Mouse (Mus musculus) embryonic facial prominence, embryonic 13.5 days (tissue): ENCODE results near the gene Ggt6. TPM values are rescaled to one million over a fixed set of nuclear protein-coding genes. Genes with fewer than 3 reads are reported as not detected.

Experiments
- ATAC-seq: fragments of 200-750 bp; cut with Nextera tagmentation; 2 replicates; pipeline ENCODE4 v1.8.0; 2017; ENCODE audit warnings: low read depth; ENCODE audit not compliant: insufficient number of reproducible peaks, insufficient read depth, low FRiP score, low TSS enrichment
- H3K27ac ChIP-seq: fragments of 300-500 bp; sonication (generic); 2 replicates; pipeline ENCODE4 v1.5.1; 2015; ENCODE audit warnings: moderate library complexity, mild to moderate bottlenecking, inconsistent platforms
- H3K27me3 ChIP-seq: fragments of 300-500 bp; sonication (generic); 2 replicates; pipeline ENCODE4 v1.6.1; 2015; ENCODE audit warnings: mild to moderate bottlenecking, inconsistent platforms
- H3K36me3 ChIP-seq: fragments of 300-500 bp; sonication (generic); 2 replicates; pipeline ENCODE4 v1.6.1; 2015; ENCODE audit warnings: mild to moderate bottlenecking, inconsistent platforms
- H3K4me1 ChIP-seq: fragments of 300-500 bp; sonication (generic); 2 replicates; pipeline ENCODE4 v1.6.1; 2015; ENCODE audit warnings: inconsistent platforms
- H3K4me2 ChIP-seq: fragments of 300-500 bp; sonication (generic); 2 replicates; pipeline ENCODE4 v1.6.1; 2015; ENCODE audit warnings: moderate library complexity, mild to moderate bottlenecking, inconsistent platforms
- H3K4me3 ChIP-seq: fragments of 300-500 bp; sonication (generic); 2 replicates; pipeline ENCODE4 v1.5.1; 2015; ENCODE audit warnings: mild to moderate bottlenecking, inconsistent platforms
- H3K9ac ChIP-seq: fragments of 300-500 bp; sonication (generic); 2 replicates; pipeline ENCODE4 v1.6.1; 2015; ENCODE audit warnings: mild to moderate bottlenecking, inconsistent platforms
- H3K9me3 ChIP-seq: fragments of 300-500 bp; sonication (generic); 2 replicates; pipeline ENCODE4 v1.6.1; 2016; ENCODE audit warnings: inconsistent platforms
- WGBS: fragments of 180-500 bp; shearing (Covaris S2); methylation state at CpG from one replicate; pipeline ENCODE4 v1.1.7; 2015; ENCODE audit warnings: mixed read lengths; 5-methylcytosine and 5-hydroxymethylcytosine counted together
- polyA plus RNA-seq: library from polyadenylated mRNA; unstranded; fragments of >200 nt; fragmentation: Nextera tagmentation; extraction: Ambion mirVana; gene quantifications from 2 replicates; pipeline ENCODE4 v1.2.1, GENCODE M21; 2015

Ggt6 gene
- polyA plus RNA-seq, 1 experiment from 2014 or later: 1.3 TPM

DNA sequence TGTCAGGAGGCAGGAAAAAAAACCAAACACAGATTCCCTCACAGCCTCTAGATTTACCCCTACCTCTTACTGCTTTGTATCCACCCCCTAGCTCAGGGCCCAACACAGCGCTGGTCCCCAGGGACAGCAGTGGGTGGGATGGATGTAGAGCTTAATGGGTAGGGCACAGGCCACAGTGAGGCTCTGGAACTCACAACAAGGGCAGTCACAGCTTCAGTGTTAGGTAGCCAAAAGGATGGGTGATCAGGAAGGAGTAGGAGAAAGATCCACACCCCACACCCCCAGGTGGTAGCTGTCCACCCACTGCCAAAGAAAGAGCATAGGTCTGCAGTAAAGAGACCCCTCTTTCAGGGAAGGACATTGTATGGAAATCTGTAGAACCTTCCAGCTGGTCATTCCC, 42.3 kb downstream of the Ggt6 start:
- H3K27ac ChIP-seq: peak overlapping the region; percentile 74; the same call in 1 of the 2 replicates
- no peak for ATAC-seq
- 81% methylated on average over 1 of the region's 1 CpGs for WGBS

DNA sequence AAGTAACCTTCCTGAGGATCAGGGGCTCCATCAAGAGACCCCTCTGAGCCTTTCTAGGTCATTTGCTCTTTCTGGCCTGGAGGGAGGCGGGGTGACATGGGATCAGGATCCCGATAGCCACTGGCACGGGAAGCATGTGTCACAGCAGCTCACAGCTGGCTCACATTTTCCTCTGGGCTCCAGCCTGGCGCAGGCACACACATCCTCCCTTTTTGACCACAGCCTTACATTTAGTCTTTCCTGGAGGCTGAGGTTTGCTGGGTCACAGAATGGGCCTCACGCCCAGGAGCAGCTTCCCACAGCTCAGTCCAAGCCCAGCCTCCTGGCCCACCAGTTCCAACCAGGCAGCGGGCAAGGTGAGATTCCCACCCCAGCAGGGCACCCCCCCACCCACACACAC, 42.9 kb downstream of the Ggt6 start:
- no peaks in the 10 kb centered on the region for H3K36me3 ChIP-seq
- H3K27ac ChIP-seq: peak overlapping the region; percentile 74
- H3K4me3 ChIP-seq: no peak overlapping the region
- no peaks in the 10 kb centered on the region for H3K27me3 ChIP-seq
- no peak overlapping the region for H3K4me2 ChIP-seq
- no peak overlapping the region for H3K9ac ChIP-seq
- peaks cover 35% of the 10 kb centered on the region for H3K4me1 ChIP-seq
- ATAC-seq: 0 out of 2 replicates have a peak, but pooled peaks have one; percentile 22
- WGBS: 51% methylated on average over 6 of the region's 6 CpGs
- no peaks in the 10 kb centered on the region for H3K9me3 ChIP-seq

More for the DNA sequence above, 42.3 kb downstream of the Ggt6 start:
- H3K4me3 ChIP-seq: no peak overlapping the region
- no peaks in the 10 kb centered on the region for H3K36me3 ChIP-seq
- no peaks in the 10 kb centered on the region for H3K9me3 ChIP-seq
- no peaks in the 10 kb centered on the region for H3K27me3 ChIP-seq
- H3K4me2 ChIP-seq: no peak overlapping the region
- H3K9ac ChIP-seq: no peak overlapping the region
- peaks cover 35% of the 10 kb centered on the region for H3K4me1 ChIP-seq

DNA sequence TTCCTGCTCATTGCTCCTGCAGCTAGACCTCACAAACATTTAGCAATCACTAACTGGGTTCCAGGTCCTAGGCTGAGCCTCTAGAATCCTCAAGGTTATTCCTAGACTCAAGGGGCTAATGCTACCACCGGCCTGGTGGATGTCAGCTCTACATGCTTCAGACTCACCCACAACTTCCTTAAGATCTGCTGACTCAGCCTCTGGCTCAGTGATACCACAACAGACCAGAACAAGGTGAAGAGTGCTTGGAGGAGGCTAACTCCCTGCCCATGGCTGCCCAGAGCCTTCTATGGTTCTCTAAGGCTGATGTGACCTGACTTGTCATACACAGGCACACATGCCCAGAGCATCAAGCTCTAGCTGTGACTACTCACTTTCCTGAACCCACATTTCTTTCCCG, 44.2 kb downstream of the Ggt6 start:
- no peak overlapping the region for H3K4me3 ChIP-seq
- H3K9me3 ChIP-seq: no peaks in the 10 kb centered on the region
- ATAC-seq: no peak
- no peaks in the 10 kb centered on the region for H3K36me3 ChIP-seq
- WGBS: 76% methylated on average over 2 of the region's 2 CpGs
- no peak overlapping the region for H3K27ac ChIP-seq
- no peak overlapping the region for H3K4me2 ChIP-seq
- H3K9ac ChIP-seq: no peak overlapping the region
- no peaks in the 10 kb centered on the region for H3K27me3 ChIP-seq
- peaks cover 35% of the 10 kb centered on the region for H3K4me1 ChIP-seq

DNA sequence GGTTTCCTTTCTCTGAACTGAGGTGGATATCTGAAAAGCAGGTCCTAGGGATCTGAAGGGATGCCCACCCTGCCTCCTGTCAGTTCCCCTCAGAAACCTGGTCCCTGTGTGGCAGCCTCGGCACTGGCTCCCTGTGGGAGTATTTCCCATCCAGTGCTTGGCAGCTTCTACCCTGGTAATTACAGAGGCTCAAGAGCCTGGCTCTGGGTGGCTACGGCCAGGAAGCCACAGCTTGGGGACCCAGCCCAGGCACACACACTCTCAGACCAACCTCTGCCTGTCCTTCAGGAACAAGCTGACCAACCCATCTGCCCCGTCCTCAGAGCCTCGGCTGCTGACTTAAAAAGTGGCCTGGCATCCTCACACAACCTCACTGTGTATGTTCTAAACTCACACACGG, 46.0 kb downstream of the Ggt6 start:
- H3K9me3 ChIP-seq: no peaks in the 10 kb centered on the region
- H3K4me2 ChIP-seq: no peak overlapping the region
- H3K36me3 ChIP-seq: no peaks in the 10 kb centered on the region
- peak overlapping the region; percentile 4; the same call in 1 of the 2 replicates for H3K27ac ChIP-seq
- H3K27me3 ChIP-seq: 0 out of 2 replicates have a peak, but pooled peaks cover 6% of the 10 kb centered on the region
- peaks cover 32% of the 10 kb centered on the region for H3K4me1 ChIP-seq
- H3K9ac ChIP-seq: no peak overlapping the region
- WGBS: 72% methylated on average over 5 of the region's 5 CpGs
- H3K4me3 ChIP-seq: no peak overlapping the region
- ATAC-seq: no peak

DNA sequence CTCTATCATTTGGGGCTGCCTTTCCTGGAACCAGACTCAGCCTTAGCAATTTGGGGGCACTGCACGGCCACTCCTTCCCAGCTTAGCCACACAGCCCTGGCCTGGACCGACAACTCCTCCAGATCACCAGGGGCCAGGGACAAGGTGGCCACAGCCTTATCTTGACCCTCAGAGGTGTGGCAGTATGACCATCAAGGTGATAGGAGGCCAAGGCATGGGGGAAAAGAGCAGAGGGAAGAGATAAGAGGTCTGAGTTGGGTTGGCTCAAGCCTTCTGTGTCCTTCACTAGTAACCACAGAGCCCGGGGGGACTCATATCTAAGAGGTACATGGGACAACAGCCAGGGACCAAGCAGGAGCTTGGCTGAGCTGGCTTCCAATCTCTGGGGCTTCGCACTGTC, 46.6 kb downstream of the Ggt6 start:
- H3K27me3 ChIP-seq: peaks cover 11% of the 10 kb centered on the region
- H3K9me3 ChIP-seq: no peaks in the 10 kb centered on the region
- no peak for ATAC-seq
- H3K9ac ChIP-seq: no peak overlapping the region
- H3K4me1 ChIP-seq: peaks cover 30% of the 10 kb centered on the region
- H3K36me3 ChIP-seq: no peaks in the 10 kb centered on the region
- H3K27ac ChIP-seq: peak overlapping the region; percentile 4; the same call in 1 of the 2 replicates
- H3K4me3 ChIP-seq: no peak overlapping the region
- H3K4me2 ChIP-seq: no peak overlapping the region
- 82% methylated on average over 4 of the region's 4 CpGs for WGBS

DNA sequence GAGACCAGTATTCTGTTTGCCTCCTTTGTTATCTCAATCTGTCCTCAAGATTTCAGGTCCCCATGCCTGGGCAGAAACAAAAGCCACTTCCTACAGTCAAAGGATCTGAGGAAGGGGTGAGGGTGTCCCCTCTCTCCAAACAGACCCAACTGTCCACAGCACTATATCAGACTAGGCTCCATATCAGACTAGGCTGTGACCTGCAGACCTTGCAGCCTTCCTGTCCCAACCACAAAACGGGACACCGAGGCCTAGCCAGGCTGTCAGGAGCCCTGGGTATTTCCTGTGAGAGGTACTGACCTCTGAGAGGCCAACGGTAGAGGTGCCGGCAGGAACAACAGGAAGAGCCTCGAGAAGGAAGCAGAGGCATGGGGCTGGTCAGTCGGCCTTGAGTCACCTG, 49.2 kb downstream of the Ggt6 start:
- ATAC-seq: no peak
- H3K36me3 ChIP-seq: no peaks in the 10 kb centered on the region
- H3K4me1 ChIP-seq: peaks cover 21% of the 10 kb centered on the region
- H3K27ac ChIP-seq: no peak overlapping the region
- H3K9ac ChIP-seq: no peak overlapping the region
- no peaks in the 10 kb centered on the region for H3K9me3 ChIP-seq
- peaks cover 37% of the 10 kb centered on the region for H3K27me3 ChIP-seq
- no peak overlapping the region for H3K4me2 ChIP-seq
- no peak overlapping the region for H3K4me3 ChIP-seq
- WGBS: 43% methylated on average over 6 of the region's 6 CpGs

DNA sequence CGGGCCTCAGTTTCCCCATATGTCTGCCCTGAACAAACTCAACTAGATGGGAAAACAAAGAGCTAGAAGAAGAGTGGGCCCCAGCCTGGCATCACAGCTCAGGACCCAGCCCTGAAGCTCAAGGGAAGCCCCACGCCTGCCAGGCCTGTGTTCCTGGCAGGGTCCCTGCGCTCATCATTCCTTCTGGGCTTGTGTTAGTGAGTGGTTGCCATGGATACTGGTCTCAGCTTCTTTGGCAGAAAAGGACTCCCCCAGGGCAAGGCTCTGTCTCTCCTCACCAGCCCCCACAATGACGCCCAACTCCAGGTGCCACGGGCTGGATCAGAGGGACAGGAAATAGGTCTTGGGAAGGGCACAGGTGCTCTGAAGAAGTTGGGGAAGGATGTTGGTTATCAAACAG, 49.8 kb downstream of the Ggt6 start:
- no peak for ATAC-seq

DNA sequence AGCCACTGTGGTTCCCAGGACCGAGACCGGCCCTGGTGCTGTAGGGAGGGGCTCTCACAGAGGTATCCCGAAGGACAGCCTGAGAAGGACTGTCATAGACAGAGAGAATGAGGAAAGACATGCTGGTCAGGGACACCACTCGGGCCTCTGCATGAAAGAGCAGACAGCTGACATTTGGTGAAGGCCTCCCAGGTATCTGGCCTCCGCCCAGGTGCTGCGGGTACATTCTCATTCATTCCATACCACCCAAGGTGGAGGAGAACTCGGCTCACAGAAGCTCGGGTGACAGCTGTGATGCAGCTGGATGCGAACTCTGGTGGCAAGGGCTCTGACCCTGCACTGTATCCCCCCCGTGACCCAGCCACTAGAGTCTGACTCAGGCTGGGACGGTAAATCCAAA, 50.6 kb downstream of the Ggt6 start:
- Histone ChIP-seq H3K4me2 (no peak overlapping the region), H3K36me3 (no peaks in the 10 kb centered on the region), H3K9me3 (no peaks in the 10 kb centered on the region), H3K27me3 (peaks cover 51% of the 10 kb centered on the region), H3K9ac (no peak overlapping the region), H3K4me1 (peaks cover 25% of the 10 kb centered on the region), H3K4me3 (no peak overlapping the region), H3K27ac (no peak overlapping the region)
- WGBS: 62% methylated on average over 11 of the region's 11 CpGs
- ATAC-seq: no peak

More for the DNA sequence above, 49.8 kb downstream of the Ggt6 start:
- Histone ChIP-seq H3K9me3 (no peaks in the 10 kb centered on the region), H3K36me3 (no peaks in the 10 kb centered on the region), H3K27ac (no peak overlapping the region), H3K9ac (no peak overlapping the region), H3K4me1 (peaks cover 25% of the 10 kb centered on the region), H3K4me3 (no peak overlapping the region), H3K4me2 (no peak overlapping the region), H3K27me3 (peaks cover 43% of the 10 kb centered on the region)
- 52% methylated on average over 5 of the region's 5 CpGs for WGBS

DNA sequence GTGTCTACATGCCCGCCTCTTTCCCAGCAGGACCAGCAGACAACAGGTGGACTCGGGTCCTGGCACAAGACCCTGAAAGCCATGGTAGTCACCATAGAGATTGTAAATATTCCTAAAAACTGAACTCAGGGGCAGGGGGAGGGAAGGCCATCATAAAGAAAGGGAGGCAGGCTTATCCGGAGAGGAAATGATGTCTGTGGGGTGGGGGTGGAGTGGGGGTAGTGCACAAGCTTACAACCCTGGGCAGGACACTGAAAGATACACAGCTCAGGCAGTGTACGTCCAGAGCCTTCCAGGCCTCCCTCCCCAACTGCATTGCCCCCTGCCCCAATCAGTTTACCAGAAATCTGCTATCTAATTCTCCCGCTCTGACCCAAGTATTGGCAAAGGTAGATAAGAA, 51.8 kb downstream of the Ggt6 start:
- Histone ChIP-seq H3K4me2 (0 out of 2 replicates have a peak overlapping the region, but pooled peaks have one; percentile 96), H3K4me3 (no peak overlapping the region), H3K27me3 (peaks cover 60% of the 10 kb centered on the region), H3K36me3 (no peaks in the 10 kb centered on the region), H3K4me1 (peaks cover 16% of the 10 kb centered on the region), H3K9me3 (no peaks in the 10 kb centered on the region), H3K27ac (no peak overlapping the region), H3K9ac (no peak overlapping the region)
- ATAC-seq: no peak
- 68% methylated on average over 5 of the region's 5 CpGs for WGBS

DNA sequence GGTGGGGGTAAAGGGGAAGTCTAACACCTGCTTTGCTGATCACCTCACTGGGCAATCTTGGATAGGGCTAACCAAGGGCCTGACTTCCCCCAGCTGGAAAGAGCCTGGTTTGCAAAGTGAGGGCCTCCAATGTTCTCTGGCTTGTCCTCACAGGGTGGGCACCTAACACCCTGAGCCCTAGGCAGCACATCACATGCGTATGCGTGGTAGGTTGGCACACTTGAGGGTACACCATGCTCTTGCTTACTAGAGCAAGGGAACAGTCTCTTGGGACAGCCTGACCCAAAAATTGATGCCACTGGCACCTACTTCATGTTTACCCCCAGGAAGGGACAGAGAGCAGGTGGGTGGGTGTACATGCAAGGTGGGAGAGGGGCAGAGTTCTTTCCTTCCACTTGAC, 52.4 kb downstream of the Ggt6 start:
- Histone ChIP-seq H3K4me1 (peaks cover 16% of the 10 kb centered on the region), H3K9me3 (no peaks in the 10 kb centered on the region), H3K4me2 (peak overlapping the region; percentile 96), H3K27me3 (peaks cover 65% of the 10 kb centered on the region), H3K4me3 (no peak overlapping the region), H3K9ac (no peak overlapping the region), H3K27ac (no peak overlapping the region), H3K36me3 (no peaks in the 10 kb centered on the region)
- 87% methylated on average over 2 of the region's 2 CpGs for WGBS
- no peak for ATAC-seq
